Mouse (Mus musculus) heart, postnatal 10 days (tissue): ENCODE data around the gene Parp4. TPM values are rescaled to one million over a fixed set of nuclear protein-coding genes. Genes with fewer than 3 reads are reported as not detected.

Experiments used
- total RNA-seq, 2 experiments: library from RNA; stranded (reverse); gene quantifications; 2 replicates each; pipeline ENCODE4 v1.2.3; 2021

Gene Parp4
- total RNA-seq, 2 experiments from 2014 or later, result 26.8 to 29.4 TPM

Other genes starting within 250 kb of the Parp4 start
- gene Atp12a, start 210.6 kb upstream of the Parp4 start, total RNA-seq, result not detected
- 1 to 10 TPM in 1 of 2 experiments, under 1 TPM in 1; 0.82 to 1.0 TPM for gene Rnf17, start 173.0 kb upstream of the Parp4 start, total RNA-seq
- gene Cenpj, start 194 bp upstream of the Parp4 start, total RNA-seq, result 1 to 10 TPM; 3.0 to 3.6 TPM
- gene Mphosph8, start 92.6 kb downstream of the Parp4 start, total RNA-seq, result 10 to 100 TPM; 23.8 to 32.8 TPM
- gene Pspc1, start 202.7 kb downstream of the Parp4 start, total RNA-seq, result 10 to 100 TPM; 24.5 to 27.9 TPM
- 10 to 100 TPM; 23.8 to 26.5 TPM for gene Zmym5, start 236.1 kb downstream of the Parp4 start, total RNA-seq